Mouse (Mus musculus): ENCODE results near the gene Olfr267. TPM values are rescaled to one million over a fixed set of nuclear protein-coding genes. Genes with fewer than 3 reads are reported as not detected.

Gene Olfr267
- polyA plus RNA-seq (2015; fragmentation: Nextera tagmentation; extraction: Ambion mirVana): 0.04 and 0.10 TPM in 2 replicates

GRCm38 (mm10) chr4:58787616-58788015 lies at the start of gene Olfr267:
Gene Olfr267 (minus strand): TSS chr4:58787716.
- no peak for ATAC-seq (ENCODE audit: insufficient number of reproducible peaks, insufficient read depth, low FRiP score, low TSS enrichment, low read depth)
- Histone ChIP-seq H3K4me1 (0 out of 2 replicates have a peak, but pooled peaks cover 3% of the 10 kb centered on the region), H3K9ac (no peak within 1 kb of the TSS), H3K36me3 (no peaks in the 10 kb centered on the region), H3K27ac (no peak within 1 kb of the TSS), H3K27me3 (no peaks in the 10 kb centered on the region), H3K4me3 (no peak within 1 kb of the TSS), H3K4me2 (no peak within 1 kb of the TSS), H3K9me3 (no peaks in the 10 kb centered on the region)

- Histone ChIP-seq H3K4me2 (no peak overlapping the region), H3K9me3 (no peaks in the 10 kb centered on the region), H3K27ac (no peak overlapping the region), H3K27me3 (no peaks in the 10 kb centered on the region), H3K4me1 (no peaks in the 10 kb centered on the region), H3K4me3 (no peak overlapping the region), H3K36me3 (peaks cover 42% of the 10 kb centered on the region), H3K9ac (no peak overlapping the region)
- WGBS: 77% methylated on average over 3 of the region's 3 CpGs
- ATAC-seq (ENCODE audit: insufficient number of reproducible peaks, insufficient read depth, low FRiP score, low TSS enrichment, low read depth): no peak
Observed at GRCm38 (mm10) chr4:58832908-58833307, 45.4 kb upstream of the Olfr267 start.

GRCm38 (mm10) chr4:58825921-58826320 lies 38.4 kb upstream of the Olfr267 start:
- no peaks in the 10 kb centered on the region for H3K9me3 ChIP-seq
- H3K27me3 ChIP-seq: no peaks in the 10 kb centered on the region
- no peak overlapping the region for H3K4me3 ChIP-seq
- H3K9ac ChIP-seq: no peak overlapping the region
- H3K4me1 ChIP-seq: no peaks in the 10 kb centered on the region
- 87% methylated on average over 4 of the region's 4 CpGs for WGBS
- H3K4me2 ChIP-seq: no peak overlapping the region
- ATAC-seq (ENCODE audit: insufficient number of reproducible peaks, insufficient read depth, low FRiP score, low TSS enrichment, low read depth): no peak
- H3K36me3 ChIP-seq: peaks cover 58% of the 10 kb centered on the region
- H3K27ac ChIP-seq: no peak overlapping the region

- no peaks in the 10 kb centered on the region for H3K9me3 ChIP-seq
- 0 out of 2 replicates have a peak, but pooled peaks cover 3% of the 10 kb centered on the region for H3K4me1 ChIP-seq
- H3K4me2 ChIP-seq: no peak overlapping the region
- H3K9ac ChIP-seq: no peak overlapping the region
- WGBS: 69% methylated on average over 3 of the region's 3 CpGs
- ATAC-seq (ENCODE audit: insufficient number of reproducible peaks, insufficient read depth, low FRiP score, low TSS enrichment, low read depth): no peak
- H3K4me3 ChIP-seq: no peak overlapping the region
- no peak overlapping the region for H3K27ac ChIP-seq
- no peaks in the 10 kb centered on the region for H3K36me3 ChIP-seq
- no peaks in the 10 kb centered on the region for H3K27me3 ChIP-seq
Observed at GRCm38 (mm10) chr4:58786659-58787058, 857 bp downstream of the Olfr267 start.

GRCm38 (mm10) chr4:58763417-58763816 lies 24.1 kb downstream of the Olfr267 start:
- ATAC-seq (ENCODE audit: insufficient number of reproducible peaks, insufficient read depth, low FRiP score, low TSS enrichment, low read depth): no peak
- no peaks in the 10 kb centered on the region for H3K4me1 ChIP-seq
- H3K4me3 ChIP-seq: no peak overlapping the region
- no peak overlapping the region for H3K4me2 ChIP-seq
- H3K9me3 ChIP-seq: no peaks in the 10 kb centered on the region
- H3K27ac ChIP-seq: no peak overlapping the region
- WGBS: 72% methylated on average over 3 of the region's 3 CpGs
- H3K9ac ChIP-seq: no peak overlapping the region
- H3K27me3 ChIP-seq: no peaks in the 10 kb centered on the region
- no peaks in the 10 kb centered on the region for H3K36me3 ChIP-seq

GRCm38 (mm10) chr4:58749510-58749909 lies 38.0 kb downstream of the Olfr267 start:
- H3K36me3 ChIP-seq: no peaks in the 10 kb centered on the region
- peak overlapping the region; percentile 21; the same call in 1 of the 2 replicates for H3K4me3 ChIP-seq
- 46% methylated on average over 2 of the region's 2 CpGs for WGBS
- peak overlapping the region; percentile 53 for H3K4me2 ChIP-seq
- no peak for ATAC-seq (ENCODE audit: insufficient number of reproducible peaks, insufficient read depth, low FRiP score, low TSS enrichment, low read depth)
- H3K9me3 ChIP-seq: no peaks in the 10 kb centered on the region
- H3K27me3 ChIP-seq: no peaks in the 10 kb centered on the region
- H3K27ac ChIP-seq: no peak overlapping the region; the same call in 1 of the 2 replicates
- no peak overlapping the region for H3K9ac ChIP-seq
- peaks cover 4% of the 10 kb centered on the region for H3K4me1 ChIP-seq

- Histone ChIP-seq H3K9ac (no peak overlapping the region), H3K4me1 (peaks cover 4% of the 10 kb centered on the region), H3K4me3 (peak overlapping the region; percentile 21), H3K36me3 (no peaks in the 10 kb centered on the region), H3K27ac (peak overlapping the region; percentile 79), H3K4me2 (peak overlapping the region; percentile 53), H3K9me3 (no peaks in the 10 kb centered on the region), H3K27me3 (no peaks in the 10 kb centered on the region)
- 10% methylated on average over 10 of the region's 10 CpGs for whole genome bisulfite sequencing
- peak; percentile 48; the same call in 1 of the 2 replicates for ATAC-seq (ENCODE audit: insufficient number of reproducible peaks, insufficient read depth, low FRiP score, low TSS enrichment, low read depth)
Observed at GRCm38 (mm10) chr4:58749101-58749500, 38.4 kb downstream of the Olfr267 start.

- Histone ChIP-seq H3K36me3 (no peaks in the 10 kb centered on the region), H3K4me3 (no peak overlapping the region), H3K27ac (no peak overlapping the region), H3K9me3 (no peaks in the 10 kb centered on the region), H3K4me2 (no peak overlapping the region), H3K4me1 (peaks cover 4% of the 10 kb centered on the region), H3K27me3 (no peaks in the 10 kb centered on the region), H3K9ac (no peak overlapping the region)
- WGBS: 81% methylated on average over 7 of the region's 7 CpGs
- no peak for ATAC-seq (ENCODE audit: insufficient number of reproducible peaks, insufficient read depth, low FRiP score, low TSS enrichment, low read depth)
Observed at GRCm38 (mm10) chr4:58745583-58746222, 41.8 kb downstream of the Olfr267 start.

GRCm38 (mm10) chr4:58736867-58737633 lies 50.5 kb downstream of the Olfr267 start:
- H3K4me3 ChIP-seq: no peak overlapping the region
- H3K9me3 ChIP-seq: no peaks in the 10 kb centered on the region
- WGBS: 83% methylated on average over 18 of the region's 18 CpGs
- no peak overlapping the region for H3K27ac ChIP-seq
- H3K4me1 ChIP-seq: peaks cover 10% of the 10 kb centered on the region
- H3K9ac ChIP-seq: no peak overlapping the region
- ATAC-seq (ENCODE audit: insufficient number of reproducible peaks, insufficient read depth, low FRiP score, low TSS enrichment, low read depth): no peak
- H3K4me2 ChIP-seq: no peak overlapping the region
- H3K36me3 ChIP-seq: no peaks in the 10 kb centered on the region
- H3K27me3 ChIP-seq: no peaks in the 10 kb centered on the region

Other genes with a start within 250 kb of the Olfr267 start
- gene Lpar1, start 233.8 kb downstream of the Olfr267 start, polyA plus RNA-seq (2015; fragmentation: Nextera tagmentation; extraction: Ambion mirVana): 138 and 142 TPM in 2 replicates
- gene Ecpas, start 125.0 kb upstream of the Olfr267 start, polyA plus RNA-seq (2015; fragmentation: Nextera tagmentation; extraction: Ambion mirVana): 27.3 and 33.6 TPM in 2 replicates
- gene Zkscan16, start 155.9 kb upstream of the Olfr267 start, polyA plus RNA-seq (2015; fragmentation: Nextera tagmentation; extraction: Ambion mirVana): 1.2 and 1.4 TPM in 2 replicates
- 21.0 and 24.8 TPM in 2 replicates for gene Ptgr1, start 199.4 kb upstream of the Olfr267 start, polyA plus RNA-seq (2015; fragmentation: Nextera tagmentation; extraction: Ambion mirVana)
- 9.7 and 15.1 TPM in 2 replicates for gene Dnajc25, start 207.3 kb upstream of the Olfr267 start, polyA plus RNA-seq (2015; fragmentation: Nextera tagmentation; extraction: Ambion mirVana)
- gene Gm20503, start 215.5 kb upstream of the Olfr267 start, polyA plus RNA-seq (2015; fragmentation: Nextera tagmentation; extraction: Ambion mirVana): 18.1 and 20.0 TPM in 2 replicates
- gene Gng10, start 247.4 kb upstream of the Olfr267 start, polyA plus RNA-seq (2015; fragmentation: Nextera tagmentation; extraction: Ambion mirVana): 181 and 197 TPM in 2 replicates